Mouse (Mus musculus) kidney, adult 8-10 months (tissue): ENCODE results near the gene Pcp4.
"Not testable (repeated sequence)": the region's sequence is repeated elsewhere in the genome, so short reads cannot be mapped to it uniquely, and the experiment has no call there.

Experiments
- DNase-seq, 2 experiments: peaks; one replicate each; pipeline ENCODE4 v3.0.0; 2022

Pcp4 gene

DNA sequence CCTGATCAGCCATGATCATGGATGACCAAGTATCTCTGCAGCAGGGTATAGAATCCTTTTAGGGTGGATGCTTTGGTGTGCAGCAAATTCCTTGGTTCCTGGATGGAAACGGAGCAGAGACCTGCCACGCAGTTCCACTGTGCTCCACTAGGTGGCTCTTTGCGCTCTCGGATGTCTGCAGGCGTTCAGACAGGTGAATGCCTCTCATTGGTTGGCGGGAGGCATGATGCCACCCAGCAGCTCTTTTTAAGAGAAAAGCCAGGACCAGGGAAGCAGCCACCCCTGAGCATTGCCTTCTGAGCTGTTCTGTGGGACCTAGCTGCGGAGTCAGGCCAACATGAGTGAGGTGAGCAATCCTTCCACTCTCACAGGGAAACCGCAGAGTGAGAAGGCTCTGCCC lies at the start of gene Pcp4:
TSS of gene Pcp4 (plus strand) at position 162 of the 400 bp plus-strand sequence.
- DNase-seq: peak; percentile 58 to 85

DNA sequence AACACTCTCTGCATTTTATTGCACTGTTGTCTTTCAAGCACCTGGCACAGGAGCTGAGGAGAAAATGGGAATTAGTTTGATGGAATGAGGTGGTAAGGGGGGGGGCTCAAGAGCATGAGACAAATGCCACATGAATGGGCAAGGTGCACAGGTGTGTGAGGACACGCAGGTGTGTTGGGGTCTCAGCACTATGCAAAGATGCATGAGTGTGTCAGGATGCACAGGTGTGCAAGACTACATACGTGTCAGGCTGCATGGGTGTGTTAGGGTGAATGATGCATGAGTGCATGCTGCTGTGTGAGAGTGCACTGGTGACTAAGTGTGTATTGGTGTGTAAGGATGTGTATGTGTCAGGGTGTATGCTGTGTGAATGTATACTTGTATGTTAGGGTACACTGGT lies 42.4 kb upstream of the Pcp4 start:
- no peak for DNase-seq

DNA sequence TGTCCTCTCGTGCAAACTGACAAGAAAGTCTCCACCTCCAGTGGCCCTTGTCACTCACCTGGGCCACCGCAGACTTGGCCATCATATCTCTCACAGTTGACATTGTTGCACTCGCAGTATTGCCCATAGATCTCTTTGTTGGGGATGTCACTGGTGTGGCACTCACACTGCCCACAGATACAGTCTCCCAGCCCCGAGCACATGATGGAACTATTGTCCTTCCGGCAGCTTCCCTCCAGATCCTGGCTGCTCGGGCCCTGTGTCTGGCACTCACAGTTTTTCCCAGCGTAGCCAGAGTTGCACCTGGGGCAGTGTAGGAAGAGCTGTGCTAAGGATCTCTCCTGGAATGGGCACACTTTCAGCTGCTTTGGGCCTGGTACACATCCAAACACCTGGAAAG lies 40.7 kb upstream of the Pcp4 start:
- no peak for DNase-seq

DNA sequence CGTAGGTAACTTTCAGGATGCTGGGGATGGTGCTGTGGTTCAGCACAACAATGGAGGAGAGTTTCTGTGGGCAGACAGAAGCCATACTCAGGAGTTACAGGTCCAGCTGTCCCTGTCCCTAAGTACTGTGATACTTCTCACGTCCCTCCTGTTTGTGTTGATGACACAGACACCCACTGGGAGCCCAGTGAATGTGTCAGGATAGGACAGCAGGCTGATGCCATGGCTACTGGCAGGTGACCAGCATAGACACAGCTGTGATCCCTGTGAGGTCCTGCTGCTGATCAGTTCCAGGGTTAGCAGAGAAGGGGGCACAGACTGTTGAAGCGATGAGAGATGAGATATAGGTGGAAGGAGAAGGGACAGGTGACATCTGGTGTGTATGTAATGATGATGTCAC lies 38.4 kb upstream of the Pcp4 start:
- DNase-seq: no peak

DNA sequence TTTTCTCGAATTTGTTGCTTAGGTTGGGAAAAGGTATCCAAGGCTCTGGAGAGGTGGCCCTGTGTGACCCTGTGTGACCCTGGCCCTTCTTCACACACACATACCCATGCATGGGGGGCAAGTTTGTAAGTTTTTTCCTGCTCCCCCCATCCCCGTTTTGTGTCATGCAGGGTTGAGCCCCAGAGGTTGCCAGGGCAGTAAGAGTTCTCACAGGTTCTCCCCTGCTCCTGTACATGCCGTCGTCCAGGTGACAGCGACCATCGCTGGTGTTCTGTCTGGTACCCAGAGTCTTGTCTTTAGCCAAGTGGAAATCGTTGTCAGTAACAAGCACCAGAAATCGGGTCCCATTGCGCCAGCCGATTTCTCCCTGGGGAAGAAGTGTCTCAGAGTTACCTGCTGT lies 34.1 kb upstream of the Pcp4 start:
- DNase-seq: no peak

DNA sequence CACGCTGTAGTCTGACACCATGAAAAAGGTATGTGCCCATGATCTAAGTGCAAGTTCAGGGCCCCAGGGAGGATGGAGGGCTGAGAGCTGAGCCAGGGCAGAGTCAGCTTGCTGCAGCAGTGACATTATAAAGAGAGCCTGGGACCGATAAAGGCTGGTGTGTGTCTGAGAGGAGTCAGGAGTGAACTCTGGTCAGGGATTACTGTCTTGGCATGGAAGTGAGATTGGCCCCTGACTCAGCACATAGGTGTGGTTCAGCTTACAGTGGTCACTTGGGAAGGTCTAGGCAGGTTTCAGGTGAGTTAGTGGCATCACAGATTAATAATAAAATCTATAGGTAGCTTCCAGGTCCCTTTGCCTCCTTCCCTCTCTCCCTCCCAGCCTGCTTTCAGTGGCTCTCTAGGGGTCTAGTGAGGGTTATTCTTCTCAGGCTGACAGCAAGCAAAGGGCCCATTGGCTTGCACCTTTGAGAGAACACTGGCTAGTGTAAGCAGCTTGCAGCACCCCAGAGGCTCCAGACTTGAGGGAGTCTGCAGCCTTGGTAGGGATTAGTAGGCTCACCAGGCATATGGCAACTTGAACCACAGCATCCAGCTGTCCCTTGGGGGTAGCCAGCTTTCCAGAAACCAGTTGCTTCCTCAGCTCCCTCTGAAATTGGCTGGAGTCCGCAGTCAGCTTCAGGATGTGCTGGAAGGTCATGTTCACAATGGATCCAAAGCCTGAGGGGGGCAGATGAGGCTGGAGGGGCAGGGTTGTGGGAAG lies 33.2 kb upstream of the Pcp4 start:
- no peak for DNase-seq

DNA sequence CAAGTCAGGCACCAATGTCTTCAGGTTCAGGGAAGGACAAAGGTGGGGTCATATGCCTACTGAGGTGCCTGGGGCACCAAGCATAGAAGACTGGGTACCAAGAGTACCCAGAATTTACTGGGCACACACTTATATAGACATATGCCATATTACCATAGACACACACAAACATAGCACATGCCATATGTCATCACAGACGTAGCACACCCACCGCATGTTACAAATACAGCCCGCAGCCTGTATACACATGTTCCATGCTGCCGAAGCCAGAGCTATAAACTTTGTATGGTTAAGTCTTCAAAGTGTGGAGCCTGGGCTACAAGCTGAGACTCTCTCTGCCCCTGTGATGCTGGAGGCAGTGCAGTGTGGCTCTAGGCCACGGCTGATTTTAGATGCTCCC lies 28.5 kb upstream of the Pcp4 start:
- DNase-seq: no peak

DNA sequence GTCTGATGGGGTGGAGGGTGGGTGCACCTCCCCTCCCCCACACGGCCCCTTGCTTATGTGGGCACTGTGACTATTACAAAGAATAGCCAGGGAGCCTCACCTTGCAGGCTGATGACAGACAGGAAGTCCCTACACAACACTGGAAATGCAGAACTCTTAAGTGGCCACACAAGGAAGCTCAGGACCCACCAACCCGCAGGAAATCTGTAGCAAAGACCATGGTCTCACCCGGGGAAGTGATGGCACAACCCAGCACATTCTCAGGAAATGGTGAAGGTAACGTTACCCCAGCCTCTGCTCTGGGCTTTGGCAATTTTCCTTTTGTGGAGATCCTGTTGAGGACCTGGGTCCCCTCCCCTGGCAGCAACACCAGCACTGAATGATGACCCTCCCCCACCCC lies 27.7 kb upstream of the Pcp4 start:
- no peak for DNase-seq

DNA sequence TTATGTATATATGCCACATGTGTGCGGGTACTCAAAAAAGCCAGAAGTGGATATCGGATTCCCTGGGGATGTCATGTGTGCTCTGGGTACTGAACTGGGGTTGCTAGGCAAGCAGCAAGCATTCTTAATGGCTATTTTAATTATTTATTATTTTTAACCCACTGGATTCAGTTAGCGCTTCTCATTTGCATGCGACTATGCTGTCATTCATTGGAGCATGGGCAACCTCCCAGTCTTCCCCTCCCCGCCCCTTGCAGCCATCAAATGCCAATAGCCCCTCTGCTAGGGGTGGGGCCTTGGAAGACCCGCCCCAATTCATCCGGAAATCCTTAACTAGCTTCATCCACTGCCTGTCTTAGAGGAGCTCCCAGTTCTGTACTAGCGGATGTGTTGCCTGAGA lies 26.5 kb upstream of the Pcp4 start:
- DNase-seq: no peak

DNA sequence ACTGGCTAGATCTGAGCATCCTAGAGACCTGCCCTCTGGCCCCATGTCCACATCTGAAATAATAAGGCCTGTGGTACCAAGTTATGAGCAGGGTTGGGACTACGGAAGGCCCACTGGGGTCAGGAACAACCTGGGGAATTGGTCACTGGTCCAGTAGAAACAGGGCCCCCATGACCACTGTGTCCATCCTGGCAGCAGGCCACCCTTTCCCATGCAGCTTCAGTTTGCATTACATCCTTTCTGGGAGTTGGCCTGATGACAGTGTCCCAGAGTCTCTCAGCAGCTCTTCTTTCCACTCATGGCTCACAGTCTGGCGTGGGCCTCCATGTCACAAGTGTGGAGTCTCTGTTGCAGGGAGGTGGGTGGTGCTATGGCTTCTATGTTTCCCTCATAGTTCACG lies 25.6 kb upstream of the Pcp4 start:
- no peak for DNase-seq

DNA sequence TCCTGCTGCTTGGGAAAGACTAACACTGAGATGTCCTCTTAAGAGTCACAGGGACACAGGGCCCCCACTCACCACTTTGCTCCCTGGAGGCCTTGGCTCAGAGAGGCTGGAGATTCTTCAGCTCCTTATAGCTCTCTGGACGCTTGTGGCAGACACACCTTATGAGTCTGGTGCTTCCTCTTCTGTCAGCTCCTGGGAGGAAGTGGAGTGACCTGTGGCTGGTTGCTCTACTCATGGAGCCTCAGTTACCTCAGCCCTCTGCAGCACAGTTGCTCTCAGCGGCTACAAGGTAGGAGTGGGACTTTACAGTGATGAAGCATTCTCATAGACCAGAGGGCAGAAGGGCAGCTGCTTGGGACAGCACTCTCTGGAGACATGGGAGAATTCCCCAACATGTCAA lies 23.9 kb upstream of the Pcp4 start, which contains the start of gene Itgb2l:
TSS of gene Itgb2l (minus strand) at position 152 of the 400 bp plus-strand sequence.
- no peak for DNase-seq

DNA sequence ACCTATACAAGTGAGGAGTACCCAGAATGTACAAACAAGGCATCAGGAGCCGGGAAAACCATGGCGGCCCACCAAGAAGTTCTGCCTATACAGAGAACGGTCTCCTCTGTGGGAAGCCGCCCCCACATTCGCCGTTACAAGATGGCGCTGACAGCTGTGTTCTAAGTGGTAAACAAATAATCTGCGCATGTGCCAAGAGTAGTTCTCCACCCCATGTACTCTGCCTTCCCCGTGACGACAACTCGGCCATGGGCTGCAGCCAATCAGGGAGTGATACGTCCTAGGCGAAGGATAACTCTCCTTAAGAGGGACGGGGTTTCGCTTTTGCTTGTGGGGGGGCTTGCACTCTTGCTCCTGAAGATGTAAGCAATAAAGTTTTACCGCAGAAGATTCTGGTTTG lies 16.5 kb upstream of the Pcp4 start:
- not testable (repeated sequence) for DNase-seq

DNA sequence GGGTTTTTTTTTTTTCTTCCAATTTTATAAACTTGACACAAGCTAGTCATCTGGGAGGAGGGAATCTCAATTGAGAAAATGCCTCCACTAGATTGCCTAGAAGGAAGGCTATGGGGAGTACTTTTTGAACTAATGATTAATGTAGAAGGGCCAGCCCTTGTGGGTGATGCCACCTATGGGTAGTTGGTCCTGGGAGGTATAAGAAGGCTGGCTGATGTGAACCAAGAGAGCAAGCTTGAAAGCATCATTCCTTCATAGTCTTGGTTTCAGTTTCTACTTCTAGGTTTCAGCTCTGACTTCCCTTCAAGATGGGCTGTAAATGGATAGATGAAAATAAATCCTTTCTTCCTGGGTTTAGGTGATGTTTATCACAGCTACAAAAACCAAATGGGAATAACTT lies 13.3 kb upstream of the Pcp4 start:
- DNase-seq: no peak

DNA sequence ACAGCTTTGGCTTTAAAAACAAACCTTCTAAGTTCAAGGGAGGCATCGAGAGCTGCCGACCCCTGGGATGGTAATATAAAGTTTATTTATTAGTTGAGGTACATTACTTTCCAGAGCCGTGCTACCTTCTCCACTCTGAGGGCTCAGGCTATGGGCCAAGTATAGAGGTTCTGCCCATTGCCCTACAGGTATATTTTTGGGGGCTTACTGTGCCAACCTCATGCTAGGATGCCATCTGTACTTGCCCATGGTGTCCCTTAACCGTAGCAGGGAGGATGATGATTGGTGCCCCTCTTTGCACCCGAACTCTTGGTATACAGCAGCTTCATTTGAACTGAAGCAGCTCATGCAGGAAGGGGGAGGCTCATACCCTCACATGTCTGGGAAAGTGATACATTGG lies 9.8 kb upstream of the Pcp4 start:
- no peak for DNase-seq

DNA sequence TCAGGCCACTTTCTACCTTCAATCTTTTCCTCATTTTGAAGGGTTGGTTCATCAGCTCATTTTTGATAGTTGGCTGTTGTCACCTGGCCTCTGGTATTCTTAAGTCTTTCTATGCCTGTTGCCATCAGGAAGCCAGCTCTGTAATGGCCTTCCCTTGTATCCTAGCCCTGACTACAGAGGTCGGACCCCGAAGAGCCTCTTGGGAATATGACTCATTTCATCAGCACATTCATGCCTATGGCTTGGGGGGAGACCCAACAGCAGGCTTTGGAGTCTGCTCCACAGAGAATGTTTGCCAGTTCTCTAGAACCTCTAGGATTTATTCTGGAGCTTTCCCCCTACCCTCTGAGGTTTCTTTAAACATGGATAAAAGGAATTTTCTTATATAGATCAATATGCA lies 8.1 kb upstream of the Pcp4 start:
- no peak for DNase-seq

DNA sequence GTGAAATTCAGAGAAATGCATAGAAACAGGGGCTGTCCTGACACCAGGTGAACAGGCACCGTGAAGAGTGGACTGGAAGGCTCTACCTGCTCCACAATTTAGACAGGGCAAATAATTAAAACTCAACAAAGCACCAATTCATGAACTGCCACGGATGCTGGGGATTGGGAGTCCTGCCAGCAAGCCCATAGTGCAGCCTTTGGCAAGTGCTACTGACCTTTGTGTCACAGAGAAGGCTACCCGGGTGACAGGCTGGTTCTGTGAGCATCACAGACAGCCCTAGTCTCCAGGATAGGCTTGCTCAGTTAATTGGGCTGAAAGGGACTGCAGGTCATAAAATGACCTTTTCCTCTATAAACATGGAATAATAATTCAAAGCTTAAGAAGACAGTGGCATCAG lies 6.6 kb upstream of the Pcp4 start:
- no peak for DNase-seq

DNA sequence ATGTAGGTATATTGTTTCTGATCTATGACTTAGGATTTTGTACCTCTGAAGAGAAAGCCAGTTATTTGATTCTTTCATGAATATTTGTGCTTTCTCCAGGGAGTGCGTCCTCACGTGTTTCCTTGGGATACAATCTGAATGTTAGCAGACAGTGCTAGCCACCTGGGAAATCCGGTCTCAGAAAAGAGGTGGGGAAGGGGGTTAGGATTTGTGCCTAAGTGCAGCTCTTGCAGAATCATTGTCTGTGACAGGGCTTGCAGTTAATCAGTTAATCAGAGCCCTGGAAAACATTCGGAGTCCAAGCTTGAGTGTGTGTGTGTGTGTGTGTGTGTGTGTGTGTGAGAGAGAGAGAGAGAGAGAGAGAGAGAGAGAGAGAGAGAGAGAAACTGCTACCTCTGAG lies 605 bp downstream of the Pcp4 start:
- no peak for DNase-seq

DNA sequence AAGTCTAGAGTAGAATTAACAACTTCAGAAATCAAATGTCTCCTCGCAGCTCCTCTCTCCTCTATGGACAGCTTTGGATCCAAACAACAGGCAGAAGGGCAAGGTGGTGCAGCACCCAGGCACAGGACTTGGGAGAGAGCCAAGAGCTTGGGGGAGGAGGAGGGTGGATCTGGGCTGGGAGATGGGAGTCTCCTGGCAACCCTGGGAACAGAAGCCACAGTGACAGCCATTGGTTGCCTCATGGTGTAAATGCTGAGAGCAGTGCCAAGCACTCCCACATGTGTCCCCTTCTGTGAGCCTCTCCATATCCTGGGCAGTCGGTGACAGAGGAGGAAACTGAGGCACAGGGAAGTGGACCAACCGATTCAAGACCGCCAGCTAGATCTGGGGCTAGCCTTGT lies 1.3 kb downstream of the Pcp4 start:
- no peak for DNase-seq

DNA sequence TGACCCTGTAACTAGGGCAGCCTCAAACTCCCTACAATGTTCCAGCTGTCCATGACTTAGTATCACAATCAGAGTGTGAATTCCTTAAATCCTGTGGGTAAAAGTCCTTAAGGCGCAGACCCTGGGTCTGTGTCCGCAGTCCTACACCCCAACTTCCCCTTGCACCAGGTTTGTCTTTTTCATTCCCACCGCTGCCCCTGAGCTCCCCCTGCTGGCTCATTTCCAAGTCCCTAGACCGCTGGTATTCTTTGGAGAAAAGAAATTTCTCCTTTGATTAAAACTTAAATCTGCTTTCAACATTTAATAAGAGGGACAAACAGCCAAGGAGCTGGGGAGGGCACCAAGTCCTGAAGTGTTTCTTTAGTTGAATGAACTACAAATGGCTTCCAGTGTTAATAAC lies 2.2 kb downstream of the Pcp4 start:
- no peak for DNase-seq

DNA sequence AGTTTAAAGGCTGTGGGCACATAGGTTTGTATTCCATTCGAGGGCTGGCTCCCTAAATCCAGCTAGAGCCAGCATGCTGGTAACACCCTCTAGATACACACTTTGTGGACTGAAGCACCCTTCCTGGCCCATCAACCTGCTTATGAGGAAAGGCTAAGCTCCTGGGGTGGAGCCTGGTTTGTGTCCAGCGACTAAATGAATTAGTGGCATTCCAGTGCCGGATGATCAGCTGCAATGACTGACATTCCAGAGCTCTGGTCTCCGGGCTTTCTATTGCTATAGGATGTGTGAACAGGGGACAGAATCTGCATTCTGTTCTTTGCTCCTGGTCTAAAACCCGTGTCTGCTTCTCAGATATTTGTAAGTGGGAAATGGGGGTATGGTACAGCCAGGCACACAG lies 5.0 kb downstream of the Pcp4 start:
- DNase-seq: no peak

DNA sequence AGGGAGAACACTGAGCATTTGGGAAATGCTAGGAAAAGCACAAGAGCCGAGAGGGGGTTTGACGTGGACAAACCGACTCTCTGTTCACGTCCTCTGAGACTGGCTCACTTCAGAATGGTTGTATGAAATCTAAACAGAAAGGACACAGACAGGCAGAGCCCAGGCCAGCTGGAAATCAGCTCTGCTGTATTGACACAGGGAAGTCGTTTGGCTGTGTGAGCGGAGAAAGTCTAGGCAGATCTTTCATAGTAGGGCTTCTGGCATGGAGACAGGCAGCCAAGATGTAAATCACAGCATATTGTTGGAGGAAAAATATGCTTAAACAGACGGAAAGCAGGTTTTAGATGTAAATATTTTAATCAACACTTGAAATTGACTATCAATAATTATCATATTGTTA lies 5.4 kb downstream of the Pcp4 start:
- no peak for DNase-seq

DNA sequence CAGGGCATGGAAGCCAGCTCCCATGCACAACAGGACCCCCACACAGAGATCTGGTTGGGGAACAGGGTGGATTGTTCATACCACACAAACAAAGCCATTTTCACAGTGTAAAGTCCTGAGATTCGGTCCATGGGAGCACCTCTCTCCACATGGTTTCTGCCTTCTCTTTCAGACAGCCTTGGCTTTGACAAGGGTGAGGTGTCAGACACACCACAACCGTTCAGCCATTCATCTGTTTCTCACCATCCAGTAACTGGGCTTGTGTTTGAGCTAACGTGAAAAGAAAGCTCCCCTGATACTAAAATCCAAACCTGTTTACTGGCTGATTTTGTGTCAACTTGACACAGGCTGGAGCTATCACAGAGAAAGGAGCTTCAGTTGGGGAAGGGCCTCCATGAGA lies 6.8 kb downstream of the Pcp4 start:
- no peak for DNase-seq

DNA sequence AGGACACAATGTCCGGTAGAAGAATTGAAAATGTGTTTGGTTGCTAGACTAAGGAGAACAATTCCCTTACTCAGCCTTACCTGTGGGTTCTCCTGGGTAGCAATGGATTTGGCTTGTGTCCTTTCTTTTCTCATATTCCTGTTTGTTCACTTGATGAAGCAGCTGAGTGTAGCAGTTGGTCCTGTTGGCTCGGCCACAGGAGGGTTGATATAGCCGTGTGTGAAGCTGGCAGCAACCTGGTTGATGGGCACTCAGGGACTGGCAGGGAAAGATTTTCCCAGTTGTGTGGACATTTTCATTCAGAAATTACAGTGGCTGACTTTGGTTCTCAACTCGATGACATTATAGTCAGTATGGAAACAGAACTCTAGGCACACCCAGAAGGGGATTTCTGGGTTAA lies 14.4 kb downstream of the Pcp4 start:
- no peak for DNase-seq

DNA sequence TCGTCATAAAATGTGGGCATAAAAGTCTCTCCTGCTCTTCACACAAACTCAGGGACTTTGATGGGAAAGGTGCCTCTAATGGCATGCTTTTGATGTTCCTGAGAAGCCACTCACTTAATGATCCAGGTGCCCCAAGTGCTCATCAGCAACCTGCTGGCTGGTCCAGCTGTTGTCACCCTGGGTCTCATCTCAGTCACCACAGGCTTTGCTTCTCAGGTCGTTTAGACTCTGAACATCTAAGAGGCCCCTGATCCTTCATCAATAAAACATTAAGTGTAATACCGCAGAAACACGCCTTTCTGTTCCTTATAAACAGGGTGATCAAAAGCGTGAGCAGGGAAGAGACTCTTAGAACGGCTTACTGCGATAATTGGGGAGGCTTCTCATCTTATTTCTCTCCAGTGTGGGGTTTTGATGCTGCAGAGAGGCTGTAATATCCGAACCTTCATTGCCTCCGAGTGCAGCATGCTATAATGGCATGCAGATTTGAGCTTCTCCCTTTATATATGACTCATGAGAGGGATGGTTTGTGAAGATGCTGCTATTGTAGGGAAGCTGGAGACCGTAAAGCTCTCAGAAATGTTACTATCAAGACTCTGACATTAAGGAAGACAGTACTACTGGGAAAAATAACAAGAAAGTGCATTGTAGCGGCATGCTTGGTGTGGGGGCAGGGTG lies 19.7 kb downstream of the Pcp4 start:
- no peak for DNase-seq

DNA sequence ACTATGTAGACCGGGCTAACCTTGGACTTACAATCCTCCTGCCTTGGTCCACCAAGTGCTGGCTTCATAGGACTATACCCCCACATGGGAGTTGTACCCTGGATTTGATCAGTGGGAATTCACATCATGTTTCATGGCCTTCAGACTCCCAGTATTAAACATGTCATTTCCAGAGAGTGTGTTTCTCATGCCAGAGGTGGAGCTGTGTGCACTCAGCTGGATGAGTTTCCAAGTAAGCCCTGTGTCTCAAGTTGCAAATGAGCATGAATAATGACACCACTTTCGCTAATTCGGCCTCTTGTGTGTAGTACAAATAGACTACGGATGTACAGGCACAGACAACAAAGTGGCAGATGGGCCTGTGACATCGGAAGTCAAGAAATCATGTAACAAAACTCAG lies 20.6 kb downstream of the Pcp4 start:
- no peak for DNase-seq
